Mouse (Mus musculus) right cerebral cortex, postnatal 36 days (tissue): ENCODE data around the gene Dapk1.

ENCODE experiments used
- DNase-seq, 2 experiments: peaks; one replicate each; pipeline ENCODE4 v3.0.0; 2022; ENCODE audit warnings: low spot score in 2 of 2, mixed read lengths in 1 of 2

The Dapk1 gene

DNA sequence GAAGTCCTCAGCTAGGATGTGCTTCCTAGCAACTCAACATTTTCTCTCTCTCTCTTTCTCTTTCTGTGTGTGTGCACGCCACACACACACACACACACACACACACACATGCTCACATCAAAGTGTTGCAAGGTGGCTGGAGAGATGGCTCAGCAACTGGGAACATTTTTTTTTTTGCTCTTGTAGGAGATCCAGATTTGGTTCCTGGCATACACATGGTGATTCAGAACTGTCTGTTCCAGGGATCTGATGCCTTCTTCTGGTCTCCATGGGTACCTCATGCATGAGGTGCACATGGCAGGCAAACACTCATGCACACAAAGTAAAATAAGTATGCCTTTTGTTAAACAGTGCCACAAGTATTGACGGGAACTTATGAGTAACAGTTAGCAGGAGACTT lies 89.2 kb downstream of the Dapk1 start:
- no peak for DNase-seq

DNA sequence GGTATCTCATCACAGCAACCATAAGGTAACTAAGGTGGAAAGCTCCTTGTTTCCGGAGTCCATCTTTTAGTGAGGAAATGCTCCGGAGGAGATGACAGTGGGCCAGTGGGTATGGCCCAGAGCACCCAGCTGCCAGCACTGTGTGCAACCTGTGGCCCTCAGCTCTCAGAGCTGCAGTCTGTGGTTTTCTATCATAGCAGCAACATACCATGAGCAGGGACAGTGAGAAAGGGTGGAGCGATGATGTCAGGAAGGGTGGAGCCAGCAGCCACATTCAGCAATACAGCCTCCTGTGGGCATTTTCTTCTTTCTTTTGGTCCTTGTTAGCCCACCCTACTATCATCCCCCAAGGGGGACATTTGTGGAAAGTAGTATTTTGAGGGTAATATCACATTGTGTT lies 90.2 kb downstream of the Dapk1 start:
- no peak for DNase-seq

DNA sequence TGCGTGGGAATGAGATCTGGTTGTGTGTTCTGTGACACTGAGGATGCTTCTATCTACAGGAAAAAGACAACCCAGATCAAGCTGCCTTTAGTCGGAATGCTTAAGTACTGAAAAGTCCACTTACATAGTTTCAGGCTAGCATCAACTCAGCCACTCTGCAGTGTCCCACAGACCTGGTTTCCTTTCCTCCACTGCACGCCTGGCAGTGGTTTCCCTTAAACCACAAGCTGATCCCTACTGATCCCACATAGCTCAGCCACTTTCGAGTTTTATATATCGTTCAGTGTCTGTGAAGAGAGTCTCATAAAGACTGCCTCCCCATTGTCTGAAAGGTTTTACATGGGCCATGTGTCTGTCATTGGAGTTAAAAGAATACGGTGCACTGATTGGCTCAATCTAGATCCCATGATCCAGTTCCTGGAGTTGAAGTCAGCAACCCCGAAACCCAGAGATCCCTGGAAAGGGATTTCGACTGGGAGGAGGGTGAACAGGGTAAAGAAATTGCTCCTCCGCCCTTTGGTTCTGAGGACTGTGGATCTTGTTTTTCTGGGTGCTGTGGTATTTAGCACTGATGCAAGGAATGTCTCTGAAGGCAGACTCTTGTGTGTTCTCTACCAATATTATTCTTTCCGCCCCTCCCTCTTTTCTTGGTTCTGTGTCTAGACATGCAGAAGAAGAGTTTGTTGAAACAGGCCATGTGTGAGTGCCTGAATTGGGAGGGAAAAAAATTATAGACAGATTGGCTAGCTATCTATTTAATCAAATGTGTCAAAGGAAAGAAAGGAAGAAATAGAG lies 93.6 kb downstream of the Dapk1 start:
- DNase-seq = no peak

DNA sequence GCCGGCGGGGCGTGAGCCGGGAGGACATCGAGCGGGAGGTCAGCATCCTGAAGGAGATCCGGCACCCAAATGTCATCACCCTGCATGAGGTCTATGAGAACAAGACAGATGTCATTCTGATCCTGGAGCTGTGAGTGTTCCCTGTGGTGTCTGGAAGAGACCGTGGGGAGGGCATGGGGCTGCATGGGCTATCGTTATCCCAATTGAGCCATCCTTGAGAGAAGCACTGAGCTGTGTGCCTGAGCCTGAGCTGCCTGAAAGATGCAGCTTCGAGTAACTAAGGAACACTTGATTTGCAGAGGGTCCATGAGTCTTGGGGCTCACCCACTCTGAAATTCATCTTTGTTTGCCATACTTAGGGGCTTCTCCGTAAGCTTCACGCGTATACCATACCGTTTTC lies 94.6 kb downstream of the Dapk1 start:
- DNase-seq = no peak

DNA sequence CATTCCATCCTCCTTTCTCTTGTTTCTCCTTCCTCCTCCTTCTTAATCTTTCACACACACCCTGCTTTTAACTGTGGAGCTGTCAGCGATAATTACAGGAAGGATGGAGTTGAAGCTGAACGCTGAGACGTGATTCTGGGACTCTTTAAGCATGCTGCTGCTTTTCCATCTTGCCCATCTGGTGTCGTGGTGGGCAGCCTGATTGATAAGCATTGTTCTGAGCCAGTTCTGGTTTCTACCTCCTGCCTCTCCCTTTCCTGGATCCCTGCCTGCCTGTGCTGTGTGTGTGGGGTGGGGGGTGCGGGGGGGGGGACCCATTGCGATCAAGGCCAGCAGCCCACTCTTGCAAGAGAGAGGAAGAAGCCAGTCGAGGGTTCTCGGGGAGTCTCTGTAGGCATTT lies 95.0 kb downstream of the Dapk1 start:
- DNase-seq = no peak

DNA sequence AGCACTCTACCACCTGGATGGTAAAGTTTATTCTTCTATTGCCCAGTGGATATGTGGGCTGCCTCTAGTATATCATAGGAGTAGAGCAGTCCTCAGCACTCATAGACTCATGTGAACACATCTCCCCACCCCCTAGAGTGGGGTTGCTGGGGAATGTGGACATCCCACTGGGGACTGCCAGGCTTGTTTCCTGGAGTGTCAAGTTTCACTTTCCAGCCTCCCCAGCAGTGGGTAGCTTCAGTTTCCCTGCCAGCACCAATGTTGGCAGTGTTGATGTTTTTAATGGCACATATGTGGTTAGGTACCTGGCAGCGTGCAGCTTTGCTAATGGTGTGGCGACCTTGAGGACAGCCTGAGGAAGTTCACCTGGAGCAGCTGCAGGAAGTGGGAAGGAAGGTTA lies 96.3 kb downstream of the Dapk1 start:
- DNase-seq = no peak

DNA sequence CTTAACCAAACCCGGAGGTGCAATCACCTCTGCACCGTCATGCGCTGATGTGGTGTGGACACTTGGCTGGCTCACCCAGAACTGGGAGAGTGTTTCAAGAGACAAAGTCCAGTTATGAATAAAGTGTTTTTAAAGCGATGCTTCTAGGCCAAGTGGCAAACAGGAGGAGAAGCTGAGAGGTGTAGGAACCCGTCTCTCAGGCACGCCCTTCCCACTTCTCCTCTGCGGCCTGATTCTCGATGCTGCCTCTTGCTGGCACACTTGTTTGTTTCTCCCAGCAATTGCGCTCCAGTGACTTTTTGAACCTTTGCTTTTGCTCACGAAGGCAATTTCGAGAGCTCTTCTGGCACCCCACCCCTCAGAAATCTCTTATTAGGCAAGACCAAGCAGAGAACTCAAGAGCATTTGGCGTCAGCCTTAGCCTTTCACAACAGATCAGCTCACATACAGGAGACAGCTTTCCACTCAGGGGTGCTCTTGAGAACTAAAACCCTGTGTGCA lies 100.0 kb downstream of the Dapk1 start:
- no peak for DNase-seq

DNA sequence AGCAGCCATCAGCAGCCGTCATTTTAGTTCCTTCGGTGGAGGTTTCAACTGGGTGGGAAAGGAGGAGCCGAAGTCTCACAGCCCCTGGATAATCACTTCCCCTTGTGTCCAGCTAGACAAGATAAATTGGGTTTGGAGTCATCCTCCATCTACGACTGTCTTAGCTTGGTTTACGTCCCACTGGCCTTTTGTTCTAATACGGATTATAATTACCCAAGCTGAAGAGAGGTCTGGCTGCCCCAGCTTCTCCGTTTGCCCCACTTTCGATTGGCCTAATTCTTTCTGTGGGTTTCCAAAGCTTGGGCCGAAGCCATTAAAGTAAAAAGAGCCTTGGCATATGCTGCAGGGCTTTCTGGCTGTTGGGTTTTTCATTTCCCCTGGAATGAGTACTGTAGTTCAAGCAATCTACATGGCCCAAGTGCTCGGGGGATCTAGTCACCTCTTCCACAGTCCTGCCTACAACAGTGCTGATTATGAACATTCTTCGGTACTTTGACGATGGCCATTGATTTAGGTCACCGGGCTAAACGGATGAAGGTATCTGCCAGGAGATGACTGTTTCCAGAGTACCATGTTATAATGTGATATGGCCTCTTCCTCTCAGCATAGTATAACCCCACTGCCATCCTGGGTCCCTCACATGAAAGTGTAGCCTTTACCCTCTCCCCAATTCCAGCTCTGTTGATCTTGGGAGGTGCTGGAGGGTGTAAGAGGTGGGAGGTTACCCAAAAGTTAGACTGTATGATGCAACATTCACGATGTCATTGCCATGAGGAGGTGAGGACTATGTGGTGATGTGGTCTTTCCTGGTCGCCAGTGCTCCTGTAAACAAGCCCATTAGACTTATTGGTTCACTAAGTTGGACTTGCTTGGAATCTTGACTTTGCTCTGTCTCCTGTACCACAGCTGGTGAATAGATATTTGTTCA lies 106.1 kb downstream of the Dapk1 start:
- DNase-seq = no peak

DNA sequence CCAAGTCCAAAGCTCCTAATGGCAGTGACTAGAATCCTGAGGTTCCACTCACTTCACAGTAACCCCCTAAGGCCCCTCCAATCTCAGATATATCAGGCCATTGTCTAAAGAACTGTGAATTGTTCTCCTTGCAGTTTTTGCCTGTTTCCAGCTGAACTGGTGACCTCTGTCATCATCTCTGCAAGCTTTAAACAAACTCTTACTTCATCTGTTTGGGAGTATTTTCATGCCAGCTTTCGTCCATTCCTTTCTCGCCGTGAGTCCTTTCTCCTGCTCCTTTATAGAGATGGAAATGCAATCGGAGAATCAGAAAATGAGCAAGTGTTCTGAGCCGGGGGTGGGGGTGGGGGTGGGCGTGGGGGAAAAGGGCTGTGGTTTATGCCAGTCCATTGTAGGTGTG lies 107.4 kb downstream of the Dapk1 start:
- no peak for DNase-seq

DNA sequence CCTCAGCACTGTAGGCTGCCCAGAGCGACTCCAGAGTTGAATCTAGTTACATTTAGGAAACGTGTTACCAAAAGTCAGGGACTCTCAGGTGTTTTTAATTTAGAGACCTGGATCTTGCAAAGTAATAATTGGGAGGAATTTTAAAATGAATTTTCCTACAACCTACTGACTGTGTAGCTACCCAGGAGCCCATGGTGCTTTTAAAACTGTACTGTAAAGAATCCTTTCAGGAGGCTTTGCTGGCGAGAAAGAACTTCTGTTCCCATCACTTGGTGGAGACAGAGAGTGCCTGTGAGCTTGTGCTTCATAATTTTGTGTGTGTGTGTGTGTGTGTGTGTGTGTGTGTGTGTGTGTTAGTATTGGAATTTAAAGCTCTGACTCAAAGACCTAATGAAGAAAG lies 109.2 kb downstream of the Dapk1 start:
- no peak for DNase-seq

DNA sequence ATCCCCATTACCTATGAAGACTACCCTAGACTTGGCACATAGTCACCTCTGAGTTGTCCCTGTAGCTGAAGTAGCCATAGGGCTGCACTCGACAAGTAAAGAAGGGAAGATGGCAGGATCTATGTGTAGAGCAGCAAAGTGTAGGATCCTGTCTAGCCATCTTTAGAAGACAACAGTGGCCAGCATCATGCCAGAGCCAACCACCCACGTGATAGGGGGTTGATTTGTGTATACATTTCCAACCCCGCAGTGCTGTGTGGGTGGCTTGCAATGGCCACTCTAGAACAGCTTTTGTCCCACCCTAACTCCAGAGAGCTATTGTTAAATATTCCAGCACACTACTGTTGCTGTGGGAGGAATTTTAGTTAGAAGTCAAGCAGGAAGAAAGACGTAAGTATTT lies 111.8 kb downstream of the Dapk1 start:
- peak in 1 of 2 experiments; percentile 44 for DNase-seq

DNA sequence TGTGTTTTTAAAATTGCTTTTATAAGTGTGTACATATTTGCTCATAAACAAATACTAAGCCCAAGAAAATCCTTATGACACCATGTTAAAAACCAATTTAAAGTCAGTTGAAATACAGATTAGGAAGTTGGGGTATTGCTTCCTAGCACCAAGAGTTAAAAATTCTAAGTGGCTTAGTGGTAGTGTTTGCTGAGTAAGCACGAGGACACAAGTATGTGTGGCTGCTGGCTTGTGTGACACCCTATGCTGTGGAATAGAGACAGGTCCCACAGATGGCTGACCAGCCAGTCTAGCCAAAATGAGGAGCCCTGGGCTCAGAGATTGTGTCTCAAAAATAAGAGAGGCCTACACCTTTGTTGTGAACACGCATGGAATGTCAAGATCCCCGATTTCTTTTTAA lies 114.4 kb downstream of the Dapk1 start:
- DNase-seq = no peak

DNA sequence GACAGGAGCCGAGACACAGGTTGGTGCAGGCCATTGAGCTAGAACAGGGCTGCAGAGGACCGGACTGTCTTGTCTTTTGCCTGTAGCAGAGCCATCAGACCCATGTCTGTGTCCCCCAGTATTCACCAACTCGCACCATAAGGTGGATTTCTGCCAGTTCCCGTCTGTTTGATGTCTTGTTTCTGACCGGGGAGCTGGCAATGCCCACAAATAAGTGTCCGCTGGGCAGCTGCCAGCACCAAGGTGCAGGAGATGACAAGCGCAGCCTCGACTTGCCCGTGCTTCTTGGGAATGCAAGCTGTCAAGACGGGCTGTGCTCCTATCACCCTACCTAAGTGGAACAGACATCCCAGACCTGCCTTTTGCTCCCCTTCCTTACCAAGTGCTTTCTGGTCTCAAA lies 115.7 kb downstream of the Dapk1 start:
- DNase-seq = no peak

DNA sequence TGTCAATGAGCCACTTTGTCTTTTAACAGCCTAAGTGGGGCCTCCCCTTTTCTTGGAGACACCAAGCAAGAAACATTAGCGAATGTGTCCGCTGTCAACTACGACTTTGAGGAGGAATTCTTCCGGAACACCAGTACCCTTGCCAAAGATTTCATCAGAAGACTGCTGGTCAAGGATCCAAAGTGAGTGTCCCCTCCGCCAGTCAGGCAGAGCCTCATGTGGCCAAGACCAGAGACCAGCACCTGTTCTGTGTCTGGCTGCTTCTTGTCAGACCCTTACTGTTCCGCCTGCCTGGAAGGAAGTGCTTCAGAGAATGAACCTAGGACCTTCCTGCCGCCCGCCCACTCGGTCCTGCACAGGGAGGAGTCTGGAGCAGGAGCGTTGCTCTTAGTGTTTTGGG lies 117.8 kb downstream of the Dapk1 start:
- DNase-seq = no peak

DNA sequence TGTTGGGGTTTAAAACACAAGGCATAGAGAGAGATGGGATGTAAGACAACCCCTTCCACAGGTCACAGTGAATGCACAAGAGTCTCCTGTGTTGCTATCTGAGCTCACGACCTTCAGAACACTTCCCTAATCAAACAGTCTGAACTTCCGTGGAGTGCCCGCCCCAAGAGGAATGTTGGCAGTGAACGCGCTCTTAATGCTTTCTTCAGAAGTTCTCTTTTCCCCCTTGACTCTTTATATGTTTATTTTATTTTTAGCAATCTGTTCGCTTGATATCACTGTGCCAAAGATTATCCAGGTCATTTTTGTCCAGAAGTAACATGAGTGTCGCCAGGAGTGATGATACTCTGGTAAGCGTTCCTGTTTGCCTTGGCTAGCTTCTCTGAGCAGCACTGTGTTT lies 121.0 kb downstream of the Dapk1 start:
- no peak for DNase-seq

DNA sequence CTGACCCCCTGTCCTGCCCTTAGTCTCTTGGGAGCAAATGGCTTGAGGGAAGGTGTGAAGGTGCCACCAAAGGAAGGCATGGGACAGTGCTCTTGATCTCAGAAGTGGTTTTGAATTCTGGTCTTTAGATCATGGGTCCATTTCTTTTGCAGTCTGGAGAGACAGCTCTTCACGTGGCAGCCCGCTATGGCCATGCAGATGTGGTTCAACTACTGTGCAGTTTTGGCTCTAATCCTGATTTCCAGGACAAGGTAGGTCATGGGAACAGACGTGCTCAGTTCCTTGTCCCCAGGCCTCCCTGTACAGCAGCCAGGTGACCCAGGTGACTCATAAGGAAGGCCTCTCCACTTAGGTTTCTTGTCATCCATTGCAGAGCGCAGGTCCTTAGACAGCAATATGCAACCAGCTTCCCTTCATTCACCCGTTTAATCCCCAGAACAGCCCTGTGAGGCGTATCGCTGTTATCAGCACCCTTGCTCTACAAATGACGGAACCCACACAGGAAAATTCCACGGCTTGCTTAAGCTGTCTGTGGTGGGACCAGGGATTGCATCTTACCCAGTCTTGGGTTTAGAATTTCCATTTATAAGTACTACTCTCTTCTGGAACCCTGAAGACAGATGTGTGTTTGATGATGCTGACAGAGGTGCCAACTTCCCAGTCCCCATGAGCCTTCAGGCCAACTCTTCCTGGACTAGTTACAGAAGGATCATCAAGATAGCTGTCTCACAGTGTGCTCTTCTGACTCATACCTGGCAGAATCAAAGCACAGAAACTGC lies 126.7 kb downstream of the Dapk1 start:
- DNase-seq = no peak

DNA sequence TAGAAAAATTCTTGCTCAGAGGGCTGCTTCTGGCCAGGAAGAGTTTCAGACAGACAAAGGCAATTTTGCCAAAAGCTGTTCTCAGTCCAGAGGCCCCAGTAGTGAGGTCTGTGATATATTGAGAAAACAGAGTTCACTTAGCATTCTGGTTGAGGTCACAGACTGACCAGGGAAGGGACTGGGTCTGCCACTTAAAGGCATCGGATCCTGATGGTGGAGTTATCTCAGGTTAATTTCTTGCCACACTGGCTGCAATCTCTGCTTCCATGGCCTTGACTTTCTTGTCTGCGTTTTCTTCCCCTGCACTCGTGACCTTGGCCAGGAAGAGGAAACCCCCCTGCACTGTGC lies 127.3 kb downstream of the Dapk1 start:
- DNase-seq = no peak

DNA sequence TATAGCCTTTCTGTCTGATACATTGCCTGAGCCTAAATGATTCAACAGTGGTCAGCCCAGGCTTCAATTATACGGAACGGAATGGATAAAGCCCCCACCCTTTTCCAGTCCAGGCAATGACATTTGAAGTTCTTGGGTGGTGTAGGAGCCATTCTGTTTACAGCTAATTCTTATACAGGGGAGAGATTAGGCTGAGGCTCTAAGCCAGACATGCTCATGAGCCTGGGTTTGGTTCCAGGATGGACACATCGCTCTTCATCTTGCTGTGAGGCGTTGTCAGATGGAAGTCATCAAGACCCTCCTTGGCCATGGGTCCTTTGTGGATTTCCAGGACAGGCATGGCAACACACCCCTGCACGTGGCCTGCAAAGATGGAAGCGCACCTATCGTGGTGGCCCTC lies 128.8 kb downstream of the Dapk1 start:
- no peak for DNase-seq

DNA sequence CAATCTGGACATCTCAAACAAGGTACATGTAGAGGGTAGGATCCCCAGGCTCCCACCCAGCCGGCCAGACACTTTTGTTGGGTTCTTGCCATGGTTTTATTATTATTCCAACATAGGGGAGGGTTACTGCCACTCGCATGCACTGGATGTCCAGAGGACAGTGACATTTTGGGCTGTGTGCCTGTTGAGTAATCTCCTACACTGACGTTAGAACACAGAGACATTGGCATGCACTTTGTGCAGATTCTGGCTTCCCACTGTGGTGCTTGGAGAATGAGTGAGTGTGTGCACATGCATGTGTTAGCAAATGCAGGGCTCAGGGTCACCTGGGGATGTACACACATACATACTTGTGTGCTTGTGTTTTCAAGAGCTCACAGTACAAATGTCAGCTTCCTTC lies 129.3 kb downstream of the Dapk1 start:
- no peak for DNase-seq

DNA sequence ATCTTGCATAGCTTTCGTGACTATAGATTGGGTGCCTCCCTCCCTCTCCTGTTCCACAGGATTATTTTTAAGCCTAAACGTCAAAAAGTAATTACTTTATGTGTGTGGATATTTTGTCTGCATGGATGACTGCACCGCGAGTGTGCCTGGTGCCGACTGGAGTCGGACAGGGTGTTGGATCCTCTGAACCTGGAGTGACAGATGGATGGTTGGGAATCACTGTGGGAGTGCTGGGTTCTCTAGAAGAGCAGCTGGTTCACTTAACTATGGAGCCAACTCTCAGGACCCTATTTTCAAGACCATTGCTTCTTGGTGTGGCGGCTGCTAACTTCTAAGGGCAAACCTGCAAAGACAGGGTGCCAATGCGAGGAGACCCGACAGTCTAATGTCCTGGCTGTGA lies 133.6 kb downstream of the Dapk1 start:
- DNase-seq = no peak

DNA sequence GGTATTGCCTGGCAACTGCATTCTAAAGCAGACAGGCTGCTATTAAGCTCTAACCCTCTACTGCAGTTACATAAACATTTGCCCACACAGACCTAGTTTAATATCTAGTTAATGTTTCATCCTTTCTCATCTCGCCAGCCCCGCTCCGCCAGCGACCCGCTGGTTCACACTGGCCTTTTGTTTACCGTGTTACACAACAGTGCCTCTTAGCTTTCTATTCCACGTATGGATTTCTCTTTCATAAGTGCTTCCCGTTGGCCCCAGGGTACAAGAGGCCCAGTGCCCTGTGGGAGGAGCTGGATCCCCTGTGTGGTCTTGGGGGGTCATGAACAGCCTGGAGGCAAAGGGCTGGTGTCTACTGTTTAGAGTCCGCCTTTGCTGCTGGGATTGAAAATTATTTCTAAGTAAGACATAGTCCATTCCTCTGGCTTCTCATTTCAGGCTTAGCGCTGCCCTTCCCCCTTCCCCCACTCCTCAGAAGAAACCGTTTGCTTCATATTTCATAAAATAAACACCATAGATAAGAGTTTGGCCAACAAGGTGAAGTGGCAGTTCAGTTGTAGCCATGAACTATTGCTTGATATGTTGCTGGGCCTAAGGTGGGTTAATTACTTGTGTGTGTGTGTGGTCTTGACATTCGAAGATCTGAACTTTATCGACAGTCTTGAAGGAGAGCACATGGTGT lies 134.8 kb downstream of the Dapk1 start:
- DNase-seq = no peak
